Comparison of ENCODE assay signal across 25 mouse cellular contexts in genomic region chr6:148902728-148903127, GRCm38 (mm10). TPM values are rescaled to one million over a fixed set of nuclear protein-coding genes. Genes with fewer than 3 reads are reported as not detected.
DNase-seq lines count a peak whose midpoint lies in the region; ATAC-seq and TF ChIP-seq lines count a peak whose summit lies in the region.
"Had no signal": no experiment of that assay in that cellular context is flagged by ENCODE, and none has a peak within 500 bp of the region (broad histone marks: within the 10 kb centered on the region; RNA-seq: fewer than 3 reads in every experiment).

No protein-coding gene starts in this region.

- no peaks in the 10 kb centered on the region for H3K9me3 ChIP-seq in G1E (replicated peaks)
- H3K9me3 ChIP-seq: embryonic facial prominence, embryonic 10.5 days; forebrain, embryonic 13.5 days; heart, embryonic 15.5 days; hindbrain, embryonic 13.5 days had no signal

- peak; percentile 63 to 84 for DNase-seq in adrenal gland, adult (ENCODE audit: inconsistent age in 2 of 2, low spot score in 1 of 2)
- no peak for DNase-seq in adrenal gland, postnatal 4 days (ENCODE audit: low spot score in 2 of 2)
- DNase-seq in G1E (ENCODE audit: low spot score) = no peak
- peak; percentile 50 for DNase-seq in adrenal gland, postnatal 14 days
- DNase-seq in cerebellum, postnatal 4 days (ENCODE audit: low spot score in 2 of 2) = no peak
- no peak for DNase-seq in natural killer cell, adult 2 months (ENCODE audit: low spot score in 2 of 2)
- DNase-seq: B cell, adult 2 months; cerebellum, adult 18-20 months; cerebellum, adult 9-11 months; cerebellum, postnatal 36 days; forebrain, postnatal 0 days; gastrocnemius, adult 2 months; gastrocnemius, postnatal 36 days; heart, adult 11 months; heart, postnatal 14 days; kidney, adult 2 months had no signal

- H3K4me3 ChIP-seq in G1E (ENCODE audit: low read depth, low read length) = no peak overlapping the region
- H3K4me3 ChIP-seq: embryonic facial prominence, embryonic 10.5 days; forebrain, embryonic 13.5 days; gastrocnemius, adult 2 months; heart, embryonic 15.5 days; hindbrain, embryonic 13.5 days had no signal

- no peaks in the 10 kb centered on the region for H3K36me3 ChIP-seq in G1E (replicated peaks)
- H3K36me3 ChIP-seq: embryonic facial prominence, embryonic 10.5 days; heart, embryonic 15.5 days; hindbrain, embryonic 13.5 days had no signal

- no peaks in the 10 kb centered on the region for H3K27me3 ChIP-seq in G1E (ENCODE audit: insufficient read depth, low read length)
- H3K27me3 ChIP-seq: forebrain, embryonic 13.5 days; heart, embryonic 15.5 days; hindbrain, embryonic 13.5 days; Patski had no signal

- H3K4me1 ChIP-seq in G1E (ENCODE audit: insufficient read depth, low read depth, low read length) = peaks cover 5% of the 10 kb centered on the region; the same call in 1 of the 2 replicates
- H3K4me1 ChIP-seq: embryonic facial prominence, embryonic 10.5 days; forebrain, embryonic 13.5 days; heart, embryonic 15.5 days; hindbrain, embryonic 13.5 days had no signal

- peak; percentile 66 for ATAC-seq in G1E (ENCODE audit: extremely low read depth, insufficient number of reproducible peaks, low FRiP score, poor library complexity, severe bottlenecking)
- peak; percentile 33; the same call in 1 of the 2 replicates for ATAC-seq in megakaryocyte-erythroid progenitor cell, adult 5-6 weeks (replicated peaks; ENCODE audit: low FRiP score, low TSS enrichment, poor library complexity, severe bottlenecking)
- ATAC-seq: activated CD4-positive, CD25-positive, alpha-beta regulatory T cell, adult 4 months; CD4-positive, CD25-positive, alpha-beta regulatory T cell, adult 4 months; forebrain, embryonic 13.5 days; forebrain, postnatal 0 days; hindbrain, postnatal 0 days; Patski had no signal

- no peak for TF ChIP-seq CTCF in G1E (IDR thresholded peaks at IDR 0.05; ENCODE audit: low read depth, low read length)

RNA-seq across cellular contexts. Expression of gene Caprin2, which starts 6.7 kb away (rescaled TPM):
- 10 to 100 TPM; 21.7 to 25.5 TPM for total RNA-seq in adrenal gland, postnatal 4 days (2021)
- total RNA-seq in G1E (2014; fragmentation: Nextera tagmentation) = 25.3 and 38.2 TPM in 2 replicates
- 18.8 and 22.8 TPM in 2 replicates for total RNA-seq in G1E (2017)
- 2.2 and 3.1 TPM in 2 replicates for polyA plus RNA-seq in G1E (2012)
- total RNA-seq in adrenal gland, postnatal 14 days (2021) = 9.6 and 13.6 TPM in 2 replicates
- total RNA-seq in megakaryocyte-erythroid progenitor cell, adult 5-6 weeks (2014; fragmentation: Nextera tagmentation) = 37.8 and 42.2 TPM in 2 replicates
- total RNA-seq in megakaryocyte-erythroid progenitor cell, adult 5-6 weeks (2017) = 22.1 and 30.5 TPM in 2 replicates

RNA-seq across cellular contexts. Expression of gene Sinhcaf, which starts 43.5 kb away (rescaled TPM):
- total RNA-seq in adrenal gland, postnatal 4 days (2021) = 10 to 100 TPM; 63.4 to 80.4 TPM
- total RNA-seq in G1E (2014; fragmentation: Nextera tagmentation) (79.4 and 86.5 TPM in 2 replicates), G1E (2017) (76.6 and 84.2 TPM in 2 replicates)
- 45.6 and 84.5 TPM in 2 replicates for polyA plus RNA-seq in G1E (2012)
- total RNA-seq in adrenal gland, postnatal 14 days (2021) = 25.6 and 34.7 TPM in 2 replicates
- total RNA-seq in megakaryocyte-erythroid progenitor cell, adult 5-6 weeks (2014; fragmentation: Nextera tagmentation) = 32.1 and 46.3 TPM in 2 replicates
- 134 and 160 TPM in 2 replicates for total RNA-seq in megakaryocyte-erythroid progenitor cell, adult 5-6 weeks (2017)

Comparison
In these comparisons a context has a peak if more than half of its experiments do, and no peak if none do; other contexts are left out.
1. DNase-seq: peak in adrenal gland, adult (2 of 2) and adrenal gland, postnatal 14 days (single experiment); none in adrenal gland, postnatal 4 days (0 of 2), G1E (single experiment), cerebellum, postnatal 4 days (0 of 2) and natural killer cell, adult 2 months (0 of 2).